Mouse (Mus musculus) CD4-positive, CD25-positive, alpha-beta regulatory T cell (primary cell): ENCODE measurements around the gene Cfap161. TPM values are rescaled to one million over a fixed set of nuclear protein-coding genes. Genes with fewer than 3 reads are reported as not detected.

Experiments used
- polyA plus RNA-seq: library from polyadenylated mRNA; unstranded; fragments of 100-300 nt; shearing (Covaris generic); gene quantifications from one replicate; pipeline ENCODE4 v1.2.1, GENCODE M21; 2017

The Cfap161 gene
- not detected for polyA plus RNA-seq

GRCm38 (mm10) chr7:83794705-83795104 lies at the start of gene Cfap161:
Gene Cfap161 (minus strand): TSS chr7:83794880.

GRCm38 (mm10) chr7:83745413-83746106 lies 49.1 kb downstream of the Cfap161 start, which contains the start of gene Il16:
Gene Il16 (minus strand): TSS chr7:83745726.

Other genes starting within 250 kb of the Cfap161 start
- 0.81 TPM for gene Tmc3, start 210.0 kb downstream of the Cfap161 start, polyA plus RNA-seq
- 43.7 TPM for gene Stard5, start 162.9 kb downstream of the Cfap161 start, polyA plus RNA-seq
- 426 TPM for gene Il16, start 49.2 kb downstream of the Cfap161 start, polyA plus RNA-seq
- gene Tlnrd1, start 89.4 kb upstream of the Cfap161 start, polyA plus RNA-seq, result 5.7 TPM
- 55.5 TPM for gene Mesd, start 89.6 kb upstream of the Cfap161 start, polyA plus RNA-seq